Mouse (Mus musculus) cerebellum, adult 18-20 months (tissue): ENCODE data around the gene Atg101.
A peak's percentile ranks its signal among the peaks of the same experiment; 100 is the strongest.

Experiments used
- DNase-seq, 2 experiments: peaks; one replicate each; pipeline ENCODE4 v3.0.0; 2021

Gene Atg101

GRCm38 (mm10) chr15:101283911-101284750 is at the start of gene Atg101:
Atg101 (plus strand) TSS chr15:101284272.
- DNase-seq: peak; percentile 90 to 92

GRCm38 (mm10) chr15:101234611-101235341 is 49.3 kb upstream of the Atg101 start:
- no peak for DNase-seq

- DNase-seq: no peak
These were observed 48.8 kb upstream of the Atg101 start for GRCm38 (mm10) chr15:101235342-101235698.

GRCm38 (mm10) chr15:101235728-101236327 is 48.2 kb upstream of the Atg101 start:
- DNase-seq: no peak

GRCm38 (mm10) chr15:101236878-101237277 is 47.2 kb upstream of the Atg101 start:
- peak; percentile 61 to 66 for DNase-seq

GRCm38 (mm10) chr15:101238885-101239511 is 45.1 kb upstream of the Atg101 start:
- peak; percentile 76 to 79 for DNase-seq

GRCm38 (mm10) chr15:101239821-101240220 is 44.3 kb upstream of the Atg101 start:
- DNase-seq: no peak

- DNase-seq: peak; percentile 90 to 93
These were observed 43.3 kb upstream of the Atg101 start for GRCm38 (mm10) chr15:101240799-101241204.

GRCm38 (mm10) chr15:101241236-101241635 is 42.8 kb upstream of the Atg101 start:
- no peak for DNase-seq

GRCm38 (mm10) chr15:101241853-101242252 is 42.2 kb upstream of the Atg101 start:
- no peak for DNase-seq

GRCm38 (mm10) chr15:101242645-101243044 is 41.4 kb upstream of the Atg101 start:
- DNase-seq: peak; percentile 86 to 89

GRCm38 (mm10) chr15:101244012-101244411 is 40.1 kb upstream of the Atg101 start:
- DNase-seq: no peak

- DNase-seq: peak; percentile 93 to 97
These were observed 37.6 kb upstream of the Atg101 start for GRCm38 (mm10) chr15:101246231-101247154.

GRCm38 (mm10) chr15:101247155-101247498 is 36.9 kb upstream of the Atg101 start:
- DNase-seq: no peak

- DNase-seq: no peak
These were observed 35.9 kb upstream of the Atg101 start for GRCm38 (mm10) chr15:101248029-101248710.

GRCm38 (mm10) chr15:101250220-101250800 is 33.8 kb upstream of the Atg101 start:
- no peak for DNase-seq

- no peak for DNase-seq
These were observed 32.1 kb upstream of the Atg101 start for GRCm38 (mm10) chr15:101251930-101252329.

GRCm38 (mm10) chr15:101252614-101253013 is 31.5 kb upstream of the Atg101 start:
- no peak for DNase-seq

GRCm38 (mm10) chr15:101253563-101253885 is 30.5 kb upstream of the Atg101 start:
- DNase-seq: no peak

- DNase-seq: peak; percentile 89 to 91
These were observed 29.9 kb upstream of the Atg101 start, which contains the start of gene Nr4a1 for GRCm38 (mm10) chr15:101253886-101254795. Nr4a1 (plus strand) TSS chr15:101254269.
